Mouse (Mus musculus): ENCODE results near the gene Gp1bb. TPM values are rescaled to one million over a fixed set of nuclear protein-coding genes. Genes with fewer than 3 reads are reported as not detected.

Gp1bb gene
- total RNA-seq, 2 experiments from 2014 or later, result 0.38 to 0.70 TPM

GRCm38 (mm10) chr16:18605705-18606104 is 16.5 kb downstream of the Gp1bb start:
- no peak for ATAC-seq (ENCODE audit: poor library complexity, severe bottlenecking)

GRCm38 (mm10) chr16:18604267-18604701 is 17.9 kb downstream of the Gp1bb start:
- ATAC-seq (ENCODE audit: poor library complexity, severe bottlenecking), result no peak

DNA sequence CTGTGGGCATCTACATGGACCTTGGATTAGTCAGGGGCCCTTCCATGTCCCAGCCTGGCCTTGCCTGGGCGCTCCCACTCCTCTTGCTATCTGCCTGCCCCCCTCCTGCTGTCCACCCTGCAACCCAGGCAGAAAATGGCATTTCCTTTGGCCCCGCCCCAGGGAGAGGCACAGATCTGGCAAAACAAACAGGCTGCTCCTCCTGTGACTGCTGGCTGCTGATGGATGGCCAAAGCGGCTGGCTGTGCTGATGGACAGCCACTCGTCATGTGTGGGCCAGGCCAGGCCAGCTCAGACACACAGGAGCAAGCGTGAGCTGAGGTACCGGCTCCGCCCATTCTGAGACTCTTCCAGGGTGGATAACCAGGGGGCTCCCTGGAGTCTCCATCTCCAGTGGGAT is 20.8 kb downstream of the Gp1bb start:
- no peak for ATAC-seq (ENCODE audit: poor library complexity, severe bottlenecking)

DNA sequence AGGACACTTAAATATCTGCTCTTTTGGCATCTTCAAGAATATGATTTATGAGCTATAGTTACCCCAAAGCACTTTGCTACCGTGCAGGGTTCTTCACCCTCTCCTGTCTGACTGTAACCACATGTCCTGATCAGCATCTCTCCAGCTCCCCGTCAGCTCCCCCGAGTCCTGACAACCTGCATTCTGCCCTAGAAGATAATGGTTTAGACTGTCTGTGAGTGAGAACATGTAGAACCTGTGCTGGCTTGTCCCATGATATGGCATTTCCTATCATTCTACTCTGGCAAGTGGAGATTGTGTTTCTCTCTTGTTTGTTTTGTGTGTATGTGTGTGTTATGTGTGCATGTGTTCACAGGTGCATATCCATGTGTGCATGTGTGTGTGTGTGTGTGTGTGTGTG is 24.2 kb downstream of the Gp1bb start:
- no peak for ATAC-seq (ENCODE audit: poor library complexity, severe bottlenecking)

DNA sequence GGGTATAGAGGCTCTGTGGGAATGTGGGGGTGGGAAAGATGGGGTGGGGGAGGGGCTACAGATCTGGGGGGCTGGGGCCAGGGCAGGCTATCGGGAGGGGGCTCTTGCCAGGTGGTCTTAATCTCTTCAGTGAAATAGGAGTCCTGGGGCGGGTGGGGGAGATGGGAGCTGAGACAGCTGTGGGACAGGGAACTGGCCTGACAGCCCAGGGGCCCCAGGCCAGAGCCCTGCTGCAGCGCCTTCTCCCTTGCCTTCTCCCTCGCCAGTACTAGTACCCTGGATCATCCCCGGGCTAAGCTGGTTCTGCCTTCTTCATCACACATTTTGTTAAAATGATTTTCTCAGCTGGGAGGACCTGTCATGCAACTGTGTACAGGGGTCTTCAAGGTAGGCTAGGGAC is 25.9 kb downstream of the Gp1bb start:
- ATAC-seq (ENCODE audit: poor library complexity, severe bottlenecking), result no peak

- ATAC-seq (ENCODE audit: poor library complexity, severe bottlenecking), result no peak
These were observed 28.3 kb downstream of the Gp1bb start for GRCm38 (mm10) chr16:18593930-18594329.

DNA sequence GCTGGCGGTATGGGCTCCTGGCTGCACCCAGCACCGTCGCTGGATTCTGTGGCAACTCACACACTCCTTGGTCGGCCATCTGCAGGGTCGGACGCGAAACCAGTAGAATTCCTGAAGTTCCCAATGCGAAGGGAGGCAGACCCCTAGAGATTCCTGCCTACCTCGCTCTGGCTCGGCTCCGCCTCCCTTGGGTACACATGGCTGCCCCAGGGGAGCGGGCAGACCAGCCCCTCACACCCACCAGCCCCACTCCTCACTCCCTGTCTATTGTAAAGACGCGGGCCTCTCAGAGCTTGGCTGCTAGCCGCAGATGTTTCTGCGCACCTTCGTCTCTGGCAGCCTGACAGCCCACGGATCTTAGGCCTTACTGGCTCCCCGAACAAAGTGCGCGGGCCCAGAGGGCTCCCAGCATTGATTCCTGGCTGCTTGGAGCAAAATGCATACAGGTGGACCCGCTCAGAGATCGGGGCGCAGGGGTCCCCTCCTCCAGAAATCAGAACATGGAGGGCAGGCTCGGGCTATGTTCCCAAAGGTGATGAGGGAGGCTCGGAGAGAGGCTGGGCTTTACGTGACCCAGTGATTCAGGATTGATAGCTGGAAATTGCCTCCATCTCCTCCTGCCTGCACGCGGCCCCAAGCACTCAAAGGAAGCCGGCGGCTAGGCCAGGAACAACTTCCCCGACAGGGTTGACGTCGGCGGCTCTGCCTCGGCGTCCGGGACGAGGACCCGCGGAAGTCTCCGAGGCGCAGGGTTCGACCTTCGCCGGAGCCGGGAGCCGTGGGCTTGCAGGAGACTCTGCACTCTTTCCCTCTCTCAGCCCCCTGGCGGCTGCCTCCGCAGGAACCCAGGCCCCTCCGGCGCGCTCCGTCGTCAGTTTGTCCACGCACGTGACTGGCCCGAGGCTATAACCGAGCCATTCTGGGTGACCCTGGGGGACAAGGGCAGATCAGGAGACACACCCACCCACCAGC is 30.9 kb downstream of the Gp1bb start:
- ATAC-seq (ENCODE audit: poor library complexity, severe bottlenecking), result no peak

DNA sequence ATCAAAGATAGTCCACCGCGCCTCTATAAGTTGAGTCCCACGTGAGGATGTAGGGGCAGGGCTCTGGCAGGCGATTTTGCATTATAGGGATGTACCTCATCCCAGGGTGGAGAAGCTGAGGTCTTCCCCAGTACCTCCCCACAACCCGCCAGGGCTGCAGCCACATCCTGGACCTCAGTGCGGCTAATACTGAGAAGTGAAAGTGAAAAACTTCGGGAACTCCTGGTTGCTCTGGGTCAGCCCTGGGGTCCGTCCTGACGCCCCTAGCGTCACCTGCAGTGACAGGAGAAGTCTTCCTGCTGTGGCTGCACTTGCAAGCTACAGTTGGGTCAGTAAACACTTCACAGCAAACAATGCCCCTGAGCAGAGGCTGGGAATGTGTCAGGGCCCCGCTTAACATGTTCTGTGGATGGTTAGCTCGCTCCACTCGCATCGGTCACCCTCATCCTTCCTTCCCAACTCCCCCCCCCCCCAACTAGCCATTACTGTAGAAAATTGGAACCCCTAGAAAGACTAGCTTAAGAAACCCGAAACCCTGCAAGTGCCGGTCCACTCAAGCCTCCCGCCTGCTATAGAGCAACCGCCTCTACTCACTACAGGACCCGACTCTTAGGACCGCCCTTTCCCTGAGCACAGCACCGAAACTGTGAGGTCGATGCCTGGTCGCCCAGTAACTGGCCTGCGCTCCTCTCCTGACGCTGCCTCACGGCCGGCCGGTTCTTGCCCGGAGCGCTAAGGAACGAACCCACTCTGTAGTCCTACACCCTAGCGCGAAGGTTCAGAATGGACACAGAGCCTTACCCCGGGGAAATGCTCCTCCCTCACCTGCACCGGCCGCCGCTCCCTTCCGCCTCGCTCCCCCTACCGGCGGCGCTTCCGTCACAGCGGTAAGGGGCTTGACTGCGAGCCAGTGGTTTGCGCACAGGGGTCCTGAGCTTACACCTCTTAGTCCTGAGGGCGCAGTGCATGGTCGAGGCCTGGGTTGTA is 32.1 kb downstream of the Gp1bb start, which contains the start of gene Tbx1:
Tbx1 (minus strand) TSS at position 868 of the 987 bp plus-strand sequence.
- peak; percentile 72 for ATAC-seq (ENCODE audit: poor library complexity, severe bottlenecking)

- ATAC-seq (ENCODE audit: poor library complexity, severe bottlenecking), result no peak
These were observed 33.1 kb downstream of the Gp1bb start for GRCm38 (mm10) chr16:18589080-18589621.

- ATAC-seq (ENCODE audit: poor library complexity, severe bottlenecking), result no peak
These were observed 33.5 kb downstream of the Gp1bb start for GRCm38 (mm10) chr16:18588738-18589055.

- ATAC-seq (ENCODE audit: poor library complexity, severe bottlenecking), result no peak
These were observed 34.1 kb downstream of the Gp1bb start for GRCm38 (mm10) chr16:18587847-18588737.

- no peak for ATAC-seq (ENCODE audit: poor library complexity, severe bottlenecking)
These were observed 35.2 kb downstream of the Gp1bb start for GRCm38 (mm10) chr16:18586906-18587546.

DNA sequence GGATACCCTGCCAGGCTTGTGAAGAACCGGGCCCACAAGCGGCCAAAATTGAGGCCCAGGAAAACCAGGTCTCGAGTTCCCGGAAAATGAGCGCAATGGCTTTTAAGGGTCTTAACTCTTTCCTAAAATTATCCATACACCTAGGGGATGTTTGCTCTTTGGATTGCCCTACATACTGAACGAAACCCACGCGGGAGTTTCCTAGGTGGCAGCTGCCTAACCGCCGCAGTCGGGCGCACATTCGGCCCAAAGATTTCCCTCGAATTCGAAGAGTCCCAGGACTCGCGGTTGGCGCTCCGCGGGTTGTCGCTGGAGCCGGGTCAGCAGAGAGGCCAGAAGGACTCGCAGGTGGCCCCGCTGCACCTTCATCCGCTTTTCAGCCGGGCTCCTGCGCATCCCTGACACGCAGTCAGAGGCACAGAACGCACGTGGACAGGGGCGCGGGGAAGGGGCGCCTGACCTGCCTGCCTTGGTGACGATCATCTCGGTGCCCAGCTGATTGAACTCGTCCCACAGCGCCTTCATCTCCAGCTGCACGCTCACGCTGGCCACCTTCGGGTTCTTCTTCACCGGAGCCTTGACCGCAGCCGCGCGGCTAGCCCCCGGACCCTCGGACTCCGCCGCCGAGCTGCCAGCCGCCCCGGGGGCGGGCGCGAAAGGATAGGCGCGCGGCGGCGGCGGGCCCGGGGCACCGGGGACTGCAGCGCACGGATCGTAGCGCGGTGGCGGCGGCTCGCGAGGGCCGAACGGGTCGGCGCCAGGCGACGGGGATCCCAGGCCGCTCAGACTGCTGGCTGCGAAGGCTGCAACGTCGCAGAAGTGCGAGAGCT is 35.9 kb downstream of the Gp1bb start:
- ATAC-seq (ENCODE audit: poor library complexity, severe bottlenecking), result no peak

DNA sequence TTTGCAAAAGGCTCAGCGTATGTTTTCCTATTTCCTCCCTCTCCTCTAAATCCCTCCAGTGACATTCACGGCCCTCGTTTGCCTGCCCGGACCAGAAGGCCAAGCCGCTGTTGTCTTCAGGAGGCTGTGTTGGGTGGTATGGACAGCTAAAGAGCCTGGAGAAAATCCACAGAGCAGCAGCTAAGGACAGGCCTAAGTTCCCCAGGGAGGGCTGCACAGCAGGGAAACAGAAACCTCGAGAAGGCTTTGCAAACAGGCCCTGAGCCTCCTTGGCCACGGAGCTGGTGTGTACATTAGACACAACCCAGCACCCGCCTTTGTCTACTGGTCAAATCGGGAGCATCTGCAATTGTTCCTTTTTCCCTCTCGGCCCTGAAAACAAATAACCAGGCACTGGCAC is 36.5 kb downstream of the Gp1bb start:
- ATAC-seq (ENCODE audit: poor library complexity, severe bottlenecking), result no peak

DNA sequence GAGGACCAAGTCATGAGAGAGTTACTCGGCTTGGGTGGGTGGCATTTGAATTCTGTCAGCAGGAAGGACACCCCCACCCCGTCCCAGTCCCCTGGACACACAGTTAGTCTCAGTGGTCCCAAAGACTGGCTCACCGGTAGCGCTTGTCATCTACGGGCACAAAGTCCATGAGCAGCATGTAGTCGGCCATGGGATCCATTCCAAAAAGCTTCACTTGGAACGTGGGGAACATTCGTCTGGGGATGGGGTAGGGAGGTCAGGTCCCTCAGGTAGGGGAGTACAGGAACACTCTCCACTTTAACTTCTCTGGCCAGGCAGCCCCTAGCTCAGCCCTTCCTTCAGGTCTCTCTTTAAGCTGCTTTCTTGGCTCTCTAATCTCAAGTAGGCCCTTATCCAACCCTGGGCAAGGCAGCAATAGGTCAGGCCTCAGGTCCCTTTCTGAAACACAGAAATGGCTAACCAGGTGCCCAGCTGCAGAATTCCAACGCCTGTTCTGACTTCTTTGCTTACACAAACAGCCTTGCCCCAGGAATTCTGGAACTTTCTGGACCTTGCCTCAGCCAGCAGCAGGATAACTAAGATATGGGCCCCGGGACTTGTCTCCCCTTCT is 37.2 kb downstream of the Gp1bb start:
- ATAC-seq (ENCODE audit: poor library complexity, severe bottlenecking), result no peak

DNA sequence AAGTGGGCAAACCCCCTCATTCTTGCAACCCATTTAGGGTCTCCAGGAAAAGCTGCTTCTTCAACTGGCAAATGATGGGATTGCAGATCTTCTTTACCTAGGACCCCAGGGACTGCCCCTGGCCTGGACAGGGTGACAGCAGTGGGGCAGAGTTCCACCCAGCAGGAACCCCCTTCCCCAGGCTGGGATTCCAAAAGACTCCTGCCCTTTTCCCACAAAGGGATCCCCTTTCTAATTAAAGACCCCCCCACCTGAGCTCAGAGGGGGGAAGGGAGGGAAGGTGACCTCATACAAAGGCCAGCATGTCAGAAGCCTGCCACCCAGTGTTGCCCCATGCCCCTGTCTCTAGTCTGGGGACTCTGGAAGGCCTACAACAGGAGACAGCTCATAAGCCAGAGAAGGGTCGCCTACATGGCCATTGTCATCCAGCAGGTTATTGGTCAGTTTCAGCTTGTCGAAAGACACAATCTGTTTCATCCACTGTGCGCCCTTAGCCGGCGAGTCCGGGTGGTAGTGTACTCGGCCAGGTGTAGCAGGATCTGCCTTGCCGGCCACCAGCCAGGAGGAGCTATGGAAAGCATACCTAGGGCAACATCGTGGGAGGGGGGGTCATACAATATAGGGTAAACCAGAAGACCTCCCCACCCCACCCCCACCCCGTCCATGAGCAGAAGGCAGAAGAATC is 38.4 kb downstream of the Gp1bb start:
- ATAC-seq (ENCODE audit: poor library complexity, severe bottlenecking), result no peak

- no peak for ATAC-seq (ENCODE audit: poor library complexity, severe bottlenecking)
These were observed 39.0 kb downstream of the Gp1bb start for GRCm38 (mm10) chr16:18583169-18583568.

All from megakaryocyte, adult 5-6 weeks (primary cell).